Comparison of ENCODE assay signal across 9 mouse cellular contexts in the genomic region with DNA sequence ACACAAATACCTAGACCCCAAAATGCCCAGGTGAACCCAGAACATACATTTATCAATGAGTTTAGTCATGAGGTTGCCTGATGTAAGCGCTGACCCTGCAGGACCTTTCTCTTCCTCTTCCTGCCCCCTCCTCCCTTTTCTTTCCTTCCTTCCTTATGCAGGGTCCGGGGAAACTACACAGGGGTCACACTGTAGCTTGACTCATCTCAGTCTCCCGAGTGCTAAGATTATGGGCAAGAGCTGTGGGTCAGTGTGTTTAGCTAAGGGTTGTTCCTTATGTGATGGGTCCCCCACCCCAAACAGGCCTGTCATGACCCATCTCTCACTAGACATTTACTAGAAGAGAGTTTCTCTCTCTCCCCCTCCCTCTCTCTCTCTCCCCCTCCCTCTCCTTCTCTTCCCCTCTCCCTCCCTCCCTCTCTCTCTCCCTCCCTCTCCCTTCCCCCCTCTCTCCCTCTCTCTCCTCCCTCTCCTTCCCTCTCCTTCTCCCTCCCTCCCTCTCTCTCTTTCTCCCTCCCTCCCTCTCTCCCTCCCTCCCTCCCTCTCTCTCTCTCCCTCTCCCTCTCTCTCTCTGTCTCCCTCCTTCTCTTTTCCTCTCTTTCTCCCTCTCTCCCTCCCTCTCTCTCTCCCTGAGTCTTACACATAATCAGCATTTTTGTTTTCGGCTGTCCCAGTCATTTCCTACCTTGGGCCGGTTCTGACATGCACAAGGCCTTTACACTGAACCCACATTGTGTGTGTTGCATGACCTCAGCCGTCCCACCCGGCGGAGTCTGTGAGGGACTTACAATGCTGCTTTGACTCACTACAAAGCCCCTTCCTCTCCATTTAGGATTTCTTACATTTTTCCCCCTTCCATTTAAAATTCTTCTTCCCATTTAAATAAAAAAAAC. TPM values are rescaled to one million over a fixed set of nuclear protein-coding genes. Genes with fewer than 3 reads are reported as not detected.
A peak's percentile ranks its signal among the peaks of the same experiment; 100 is the strongest.
DNase-seq lines count a peak whose midpoint lies in the region; ATAC-seq and TF ChIP-seq lines count a peak whose summit lies in the region.
"Had no signal": no experiment of that assay in that cellular context is flagged by ENCODE, and none has a peak within 500 bp of the region (broad histone marks: within the 10 kb centered on the region; RNA-seq: fewer than 3 reads in every experiment).

No protein-coding gene starts in this region.

- no peaks in the 10 kb centered on the region for H3K9me3 ChIP-seq in hindbrain, embryonic 11.5 days (ENCODE audit: control insufficient read depth, low read length)
- H3K9me3 ChIP-seq in midbrain, embryonic 13.5 days, result no peaks in the 10 kb centered on the region

- no peak overlapping the region for H3K9ac ChIP-seq in hindbrain, embryonic 11.5 days (ENCODE audit: low read depth, low read length)
- H3K9ac ChIP-seq in midbrain, embryonic 13.5 days (replicated peaks), result no peak overlapping the region

- H3K27ac ChIP-seq in kidney, adult 2 months (ENCODE audit: insufficient read depth, low read depth, low read length), result peak overlapping the region; percentile 66
- peak overlapping the region; percentile 84 for H3K27ac ChIP-seq in hindbrain, embryonic 11.5 days (ENCODE audit: low read depth, low read length)
- peak overlapping the region; percentile 87 for H3K27ac ChIP-seq in midbrain, embryonic 13.5 days

- no peak for ATAC-seq in hindbrain, embryonic 11.5 days (ENCODE audit: low FRiP score)
- ATAC-seq in midbrain, embryonic 13.5 days, result 0 out of 2 replicates have a peak, but pooled peaks have one; percentile 43

- no peaks in the 10 kb centered on the region; the same call in 1 of the 2 replicates for H3K36me3 ChIP-seq in kidney, adult 2 months (ENCODE audit: control insufficient read depth, insufficient read depth, low read length)
- H3K36me3 ChIP-seq in hindbrain, embryonic 11.5 days (ENCODE audit: control insufficient read depth, insufficient read depth, low read length), result no peaks in the 10 kb centered on the region
- H3K36me3 ChIP-seq in midbrain, embryonic 13.5 days, result no peaks in the 10 kb centered on the region

- peak overlapping the region; percentile 42 for H3K4me3 ChIP-seq in kidney, adult 2 months (ENCODE audit: insufficient read depth, low read depth, low read length)
- H3K4me3 ChIP-seq in hindbrain, embryonic 11.5 days (ENCODE audit: low read depth, low read length), result 0 out of 2 replicates have a peak overlapping the region, but pooled peaks have one; percentile 6
- H3K4me3 ChIP-seq in midbrain, embryonic 13.5 days (replicated peaks), result no peak overlapping the region
- H3K4me3 ChIP-seq: erythroblast, embryonic 14.5 days had no signal

- H3K4me2 ChIP-seq in hindbrain, embryonic 11.5 days (replicated peaks; ENCODE audit: low read depth, low read length), result no peak overlapping the region; the same call in none of the 2 replicates
- 0 out of 2 replicates have a peak overlapping the region, but pooled peaks have one; percentile 40 for H3K4me2 ChIP-seq in midbrain, embryonic 13.5 days (replicated peaks)

- no peak for DNase-seq in kidney, adult 2 months
- no peak for DNase-seq in kidney, adult 9 months
- DNase-seq in brain, embryonic 14.5 days (ENCODE audit: low read depth), result peak; percentile 89
- DNase-seq in hindbrain, embryonic 11.5 days (ENCODE audit: low spot score), result peak; percentile 47
- no peak for DNase-seq in cerebellum, adult 11 months
- DNase-seq in thymus, postnatal 14 days, result no peak
- no peak for DNase-seq in frontal cortex, postnatal 14 days (ENCODE audit: low spot score in 2 of 2)

- peaks cover 4% of the 10 kb centered on the region for H3K4me1 ChIP-seq in kidney, adult 2 months (ENCODE audit: control insufficient read depth, insufficient read depth, low read length)
- H3K4me1 ChIP-seq in hindbrain, embryonic 11.5 days (replicated peaks; ENCODE audit: control insufficient read depth, insufficient read depth, low read length), result peaks cover 7% of the 10 kb centered on the region; the same call in 1 of the 2 replicates
- H3K4me1 ChIP-seq in midbrain, embryonic 13.5 days (replicated peaks), result peaks cover 38% of the 10 kb centered on the region

- no peak for TF ChIP-seq POLR2A in kidney, adult 2 months (IDR thresholded peaks at IDR 0.05; ENCODE audit: low read depth, low read length)
- no peak for TF ChIP-seq POLR2A in brain, embryonic 14.5 days (IDR thresholded peaks at IDR 0.05; ENCODE audit: borderline replicate concordance, extremely low read depth, insufficient read depth, insufficient read length, poor library complexity, severe bottlenecking)

- TF ChIP-seq CTCF in kidney, adult 2 months (conservative IDR thresholded peaks at IDR 0.05; ENCODE audit: insufficient read depth, insufficient read length, low read depth, low read length), result no peak
- no peak for TF ChIP-seq CTCF in brain, embryonic 14.5 days (IDR thresholded peaks at IDR 0.05; ENCODE audit: borderline replicate concordance, extremely low read depth, insufficient read depth, insufficient read length)

- no peaks in the 10 kb centered on the region for H3K27me3 ChIP-seq in kidney, adult 2 months (replicated peaks; ENCODE audit: control insufficient read depth, insufficient read depth, low read length)
- H3K27me3 ChIP-seq in hindbrain, embryonic 11.5 days (ENCODE audit: control insufficient read depth, insufficient read depth, low read length), result no peaks in the 10 kb centered on the region
- no peaks in the 10 kb centered on the region for H3K27me3 ChIP-seq in midbrain, embryonic 13.5 days

- WGBS in kidney, adult 2 months, result 40% methylated on average over 8 of the region's 8 CpGs
- 25% methylated on average over 8 of the region's 8 CpGs for WGBS in hindbrain, embryonic 11.5 days
- WGBS in midbrain, embryonic 13.5 days, result 35% methylated on average over 8 of the region's 8 CpGs

RNA-seq across cellular contexts. Expression of gene Cers5, which starts 44.9 kb away (rescaled TPM):
- 28.7 and 31.8 TPM in 2 replicates for polyA plus RNA-seq in kidney, adult 2 months (2012; rRNA removed)
- 61.1 and 69.4 TPM in 2 replicates for polyA plus RNA-seq in brain, embryonic 14.5 days (2012; rRNA removed)
- polyA plus RNA-seq in hindbrain, embryonic 11.5 days (2014; fragmentation: Nextera tagmentation; extraction: Ambion mirVana), result 61.6 and 66.6 TPM in 2 replicates
- 58.4 and 61.1 TPM in 2 replicates for polyA plus RNA-seq in midbrain, embryonic 13.5 days (2015; fragmentation: Nextera tagmentation; extraction: Ambion mirVana)

RNA-seq across cellular contexts. Expression of gene Lima1, which starts 57.7 kb away (rescaled TPM):
- polyA plus RNA-seq in kidney, adult 2 months (2012; rRNA removed), result 29.9 and 32.7 TPM in 2 replicates
- polyA plus RNA-seq in brain, embryonic 14.5 days (2012; rRNA removed), result 21.1 and 22.2 TPM in 2 replicates
- polyA plus RNA-seq in hindbrain, embryonic 11.5 days (2014; fragmentation: Nextera tagmentation; extraction: Ambion mirVana), result 30.8 and 31.8 TPM in 2 replicates
- polyA plus RNA-seq in midbrain, embryonic 13.5 days (2015; fragmentation: Nextera tagmentation; extraction: Ambion mirVana), result 17.1 and 17.2 TPM in 2 replicates

Comparison
In these comparisons a context has a peak if more than half of its experiments do, and no peak if none do; other contexts are left out.
1. DNase-seq: peak in brain, embryonic 14.5 days (single experiment) and hindbrain, embryonic 11.5 days (single experiment); none in kidney, adult 2 months (single experiment), kidney, adult 9 months (single experiment), cerebellum, adult 11 months (single experiment), thymus, postnatal 14 days (single experiment) and frontal cortex, postnatal 14 days (0 of 2).
2. Peak in every context shown above with its lines, with median percentiles within 50 percentile points of each other: H3K27ac ChIP-seq.